Mouse (Mus musculus) CH12.LX (cell line): Measurements from ENCODE around the gene Oprd1. TPM values are rescaled to one million over a fixed set of nuclear protein-coding genes. Genes with fewer than 3 reads are reported as not detected.
A peak's percentile ranks its signal among the peaks of the same experiment; 100 is the strongest.

Experiments
- DNase-seq: peaks from one replicate; pipeline ENCODE4 v3.0.0-alpha.2; 2013; ENCODE audit errors: extremely low read depth
- H3K27ac ChIP-seq: 2 replicates; pipeline ENCODE4 v1.5.1; 2012; ENCODE audit warnings: low read depth, mild to moderate bottlenecking, control low read depth, moderate library complexity; ENCODE audit not compliant: insufficient read depth
- H3K27me3 ChIP-seq: replicated peaks from 2 replicates; pipeline ENCODE3; 2012; ENCODE audit warnings: inconsistent platforms
- H3K36me3 ChIP-seq, 2 experiments: replicated peaks in 1 of 2; 2 replicates each; pipeline versions ENCODE3 to v1.6.1; 2012; ENCODE audit warnings: inconsistent platforms in 1 of 2, low read length in 1 of 2, mild to moderate bottlenecking in 1 of 2, mixed read lengths in 1 of 2, moderate library complexity in 1 of 2; ENCODE audit not compliant: control insufficient read depth in 1 of 2, insufficient read depth in 1 of 2
- H3K4me1 ChIP-seq, 2 experiments: 2 replicates each; pipeline ENCODE4 v1.6.1; 2012; ENCODE audit warnings: inconsistent platforms in 1 of 2, moderate library complexity in 1 of 2; ENCODE audit not compliant: insufficient read depth in 2 of 2, control insufficient read depth in 1 of 2
- H3K4me2 ChIP-seq: 2 replicates; pipeline ENCODE4 v1.6.1; 2012; ENCODE audit warnings: low read depth, mild to moderate bottlenecking, control low read depth; ENCODE audit not compliant: poor library complexity, insufficient read depth, severe bottlenecking
- H3K4me3 ChIP-seq, 3 experiments: fragments of 150-350 bp in 1 of 3; sonication (generic) in 1 of 3; replicated peaks in 1 of 3; 2 replicates each; pipeline versions ENCODE3 to v1.5.1; 2011 to 2012; ENCODE audit warnings: low read depth in 2 of 3, low read length in 2 of 3, mild to moderate bottlenecking in 2 of 3, moderate library complexity in 2 of 3, control low read depth in 1 of 3, improper control_type of control experiment in 1 of 3, inconsistent platforms in 1 of 3, mixed read lengths in 1 of 3; ENCODE audit not compliant: poor library complexity in 1 of 3
- H3K79me2 ChIP-seq: replicated peaks from 2 replicates; pipeline ENCODE4 v1.6.1; 2012; ENCODE audit warnings: mild to moderate bottlenecking, moderate library complexity; ENCODE audit not compliant: control insufficient read depth, poor library complexity, insufficient read depth, severe bottlenecking; ENCODE audit errors: extremely low read depth
- H3K9ac ChIP-seq: 2 replicates; pipeline ENCODE4 v1.6.1; 2012; ENCODE audit warnings: low read depth, mild to moderate bottlenecking, control low read depth, moderate library complexity; ENCODE audit not compliant: insufficient read depth
- H3K9me3 ChIP-seq: replicated peaks from 2 replicates; pipeline ENCODE3; 2012; ENCODE audit warnings: low read length, inconsistent platforms, mixed read lengths
- BHLHE40 ChIP-seq: IDR thresholded peaks from 2 replicates; pipeline ENCODE4 v1.6.1; 2011; ENCODE audit warnings: mild to moderate bottlenecking, low read depth, low read length, improper control_type of control experiment
- CHD1 ChIP-seq: IDR thresholded peaks from 2 replicates; pipeline ENCODE4 v1.6.1; 2012; ENCODE audit warnings: low read depth, low read length, improper control_type of control experiment, inconsistent platforms
- CHD2 ChIP-seq: IDR thresholded peaks from 2 replicates; pipeline ENCODE4 v1.6.1; 2011; ENCODE audit warnings: low read length, improper control_type of control experiment
- CTCF ChIP-seq, 2 experiments: IDR thresholded peaks in 1 of 2; conservative IDR thresholded peaks in 1 of 2; 2 replicates each; pipeline ENCODE4 v1.5.1; 2011 to 2012; ENCODE audit warnings: low read depth in 2 of 2, low read length in 2 of 2, improper control_type of control experiment in 1 of 2, inconsistent platforms in 1 of 2, mild to moderate bottlenecking in 1 of 2, moderate library complexity in 1 of 2
- E2F4 ChIP-seq: IDR thresholded peaks from 2 replicates; pipeline ENCODE4 v1.6.1; 2011; ENCODE audit warnings: low read depth, low read length, improper control_type of control experiment; ENCODE audit not compliant: insufficient replicate concordance
- ELF1 ChIP-seq: IDR thresholded peaks from 2 replicates; pipeline ENCODE4 v1.6.1; 2014; ENCODE audit warnings: low read depth, mild to moderate bottlenecking, inconsistent platforms, low read length, improper control_type of control experiment
- EP300 ChIP-seq: IDR thresholded peaks from 2 replicates; pipeline ENCODE4 v1.6.1; 2011; ENCODE audit warnings: low read length, improper control_type of control experiment
- ETS1 ChIP-seq: conservative IDR thresholded peaks from 2 replicates; pipeline ENCODE4 v1.6.1; 2012; ENCODE audit warnings: low read depth, mild to moderate bottlenecking, inconsistent platforms, low read length, improper control_type of control experiment, moderate library complexity
- GABPA ChIP-seq: IDR thresholded peaks from 2 replicates; pipeline ENCODE4 v1.6.1; 2012; ENCODE audit warnings: low read depth, low read length, improper control_type of control experiment, inconsistent platforms; ENCODE audit not compliant: insufficient replicate concordance
- HCFC1 ChIP-seq: IDR thresholded peaks from 2 replicates; pipeline ENCODE4 v1.6.1; 2012; ENCODE audit warnings: low read depth, mild to moderate bottlenecking, inconsistent platforms, low read length, improper control_type of control experiment
- IRF4 ChIP-seq: IDR thresholded peaks from 2 replicates; pipeline ENCODE4 v1.6.1; 2014; ENCODE audit warnings: low read depth, mild to moderate bottlenecking, inconsistent platforms, low read length, improper control_type of control experiment
- JUN ChIP-seq: IDR thresholded peaks from 2 replicates; pipeline ENCODE4 v1.6.1; 2011; ENCODE audit warnings: low read depth, mild to moderate bottlenecking, low read length, improper control_type of control experiment, moderate library complexity; ENCODE audit not compliant: insufficient read depth
- JUND ChIP-seq: conservative IDR thresholded peaks from 2 replicates; pipeline ENCODE4 v1.6.1; 2011; ENCODE audit warnings: low read depth, low read length, improper control_type of control experiment
- KAT2A ChIP-seq: IDR thresholded peaks from 2 replicates; pipeline ENCODE4 v1.6.1; 2012; ENCODE audit warnings: low read length, improper control_type of control experiment, inconsistent platforms; ENCODE audit not compliant: insufficient replicate concordance
- MAFK ChIP-seq: IDR thresholded peaks from 2 replicates; pipeline ENCODE4 v1.6.1; 2011; ENCODE audit warnings: low read length, improper control_type of control experiment; ENCODE audit not compliant: insufficient replicate concordance
- MAX ChIP-seq: IDR thresholded peaks from 2 replicates; pipeline ENCODE4 v1.6.1; 2011; ENCODE audit warnings: low read length, improper control_type of control experiment
- MAZ ChIP-seq: IDR thresholded peaks from 2 replicates; pipeline ENCODE4 v1.6.1; 2012; ENCODE audit warnings: low read depth, mild to moderate bottlenecking, inconsistent platforms, low read length, improper control_type of control experiment, moderate library complexity
- MEF2A ChIP-seq: IDR thresholded peaks from 2 replicates; pipeline ENCODE4 v1.6.1; 2014; ENCODE audit warnings: low read depth, mild to moderate bottlenecking, inconsistent platforms, low read length, improper control_type of control experiment, borderline replicate concordance
- MXI1 ChIP-seq: IDR thresholded peaks from 2 replicates; pipeline ENCODE4 v1.6.1; 2011; ENCODE audit warnings: mild to moderate bottlenecking, low read depth, low read length, improper control_type of control experiment
- MYC ChIP-seq: IDR thresholded peaks from 2 replicates; pipeline ENCODE4 v1.6.1; 2011; ENCODE audit warnings: low read depth, mild to moderate bottlenecking, improper control_type of control experiment, low read length
- NELFE ChIP-seq: IDR thresholded peaks from 2 replicates; pipeline ENCODE4 v1.6.1; 2011; ENCODE audit warnings: low read depth, low read length, improper control_type of control experiment
- NRF1 ChIP-seq: IDR thresholded peaks from 2 replicates; pipeline ENCODE4 v1.6.1; 2014; ENCODE audit warnings: low read depth, mild to moderate bottlenecking, inconsistent platforms, low read length, improper control_type of control experiment, moderate library complexity
- PAX5 ChIP-seq: IDR thresholded peaks from 2 replicates; pipeline ENCODE4 v1.6.1; 2012; ENCODE audit warnings: low read length, inconsistent platforms, mixed read lengths
- POLR2A ChIP-seq: IDR thresholded peaks from 2 replicates; pipeline ENCODE4 v1.6.1; 2011; ENCODE audit warnings: low read depth, mild to moderate bottlenecking, improper control_type of control experiment, low read length
- POLR2AphosphoS2 ChIP-seq: IDR thresholded peaks from 2 replicates; pipeline ENCODE4 v1.6.1; 2011; ENCODE audit warnings: low read depth, low read length, improper control_type of control experiment
- RAD21 ChIP-seq: IDR thresholded peaks from 2 replicates; pipeline ENCODE4 v1.6.1; 2011; ENCODE audit warnings: low read depth, mild to moderate bottlenecking, low read length, improper control_type of control experiment, moderate library complexity
- RCOR1 ChIP-seq: conservative IDR thresholded peaks from 2 replicates; pipeline ENCODE4 v1.6.1; 2012; ENCODE audit warnings: low read depth, mild to moderate bottlenecking, inconsistent platforms, low read length, improper control_type of control experiment
- SIN3A ChIP-seq: IDR thresholded peaks from 2 replicates; pipeline ENCODE4 v1.6.1; 2012; ENCODE audit warnings: low read length, improper control_type of control experiment, inconsistent platforms
- SMC3 ChIP-seq: IDR thresholded peaks from 2 replicates; pipeline ENCODE4 v1.6.1; 2011; ENCODE audit warnings: low read depth, low read length, improper control_type of control experiment
- TBP ChIP-seq: conservative IDR thresholded peaks from 2 replicates; pipeline ENCODE4 v1.6.1; 2011; ENCODE audit warnings: low read depth, low read length, improper control_type of control experiment
- TCF12 ChIP-seq: IDR thresholded peaks from 2 replicates; pipeline ENCODE4 v1.6.1; 2014; ENCODE audit warnings: low read depth, mild to moderate bottlenecking, inconsistent platforms, low read length, improper control_type of control experiment
- UBTF ChIP-seq: IDR thresholded peaks from 2 replicates; pipeline ENCODE4 v1.6.1; 2012; ENCODE audit warnings: low read depth, mild to moderate bottlenecking, inconsistent platforms, low read length, improper control_type of control experiment, moderate library complexity
- USF1 ChIP-seq: IDR thresholded peaks from 2 replicates; pipeline ENCODE4 v1.6.1; 2014; ENCODE audit warnings: low read depth, mild to moderate bottlenecking, inconsistent platforms, low read length, improper control_type of control experiment
- USF2 ChIP-seq: conservative IDR thresholded peaks from 2 replicates; pipeline ENCODE4 v1.6.1; 2011; ENCODE audit warnings: low read depth, low read length, improper control_type of control experiment
- ZC3H11A ChIP-seq: IDR thresholded peaks from 2 replicates; pipeline ENCODE4 v1.6.1; 2012; ENCODE audit warnings: low read depth, mild to moderate bottlenecking, inconsistent platforms, low read length, improper control_type of control experiment
- ZKSCAN1 ChIP-seq: IDR thresholded peaks from 2 replicates; pipeline ENCODE4 v1.6.1; 2012; ENCODE audit warnings: low read depth, inconsistent platforms, low read length, improper control_type of control experiment, borderline replicate concordance
- ZMIZ1 ChIP-seq: IDR thresholded peaks from 2 replicates; pipeline ENCODE4 v1.6.1; 2012; ENCODE audit warnings: low read depth, mild to moderate bottlenecking, inconsistent platforms, low read length, improper control_type of control experiment
- ZNF384 ChIP-seq: IDR thresholded peaks from 2 replicates; pipeline ENCODE4 v1.6.1; 2012; ENCODE audit warnings: low read depth, low read length, improper control_type of control experiment, inconsistent platforms
- dilution Hi-C: fragments of 300-500 bp; cut with MboI; formaldehyde crosslinking; loops from 2 replicates; pipeline ENCODE4 v1.14.3; 2020; ENCODE audit warnings: low sequenced_read_pairs; ENCODE audit not compliant: extremely low pct_unique_long_range_greater_than_20kb, extremely low pct_ligation_motif_present
- in situ Hi-C: fragments of 300-500 bp; cut with MboI; formaldehyde crosslinking; loops from 3 replicates; pipeline ENCODE4 v1.14.3; 2019; ENCODE audit warnings: low sequenced_read_pairs, low pct_ligation_motif_present, low pct_unique_long_range_greater_than_20kb, mixed read lengths
- polyA plus RNA-seq: library from polyadenylated mRNA; unstranded; fragments of >175 nt; gene quantifications from 2 replicates; pipeline ENCODE4 v1.2.1, GENCODE M21; 2012; ENCODE audit warnings: low read depth; ENCODE audit not compliant: insufficient read length
- total RNA-seq, 2 experiments: library from RNA; depleted of rRNA; stranded (reverse); fragments of 300-350 nt in 1 of 2; fragments of >200 nt in 1 of 2; gene quantifications; 2 replicates each; pipeline ENCODE4 v1.2.3; 2012 to 2014

The Oprd1 gene
- total and polyA plus RNA-seq, 3 experiments, result not detected

DNA sequence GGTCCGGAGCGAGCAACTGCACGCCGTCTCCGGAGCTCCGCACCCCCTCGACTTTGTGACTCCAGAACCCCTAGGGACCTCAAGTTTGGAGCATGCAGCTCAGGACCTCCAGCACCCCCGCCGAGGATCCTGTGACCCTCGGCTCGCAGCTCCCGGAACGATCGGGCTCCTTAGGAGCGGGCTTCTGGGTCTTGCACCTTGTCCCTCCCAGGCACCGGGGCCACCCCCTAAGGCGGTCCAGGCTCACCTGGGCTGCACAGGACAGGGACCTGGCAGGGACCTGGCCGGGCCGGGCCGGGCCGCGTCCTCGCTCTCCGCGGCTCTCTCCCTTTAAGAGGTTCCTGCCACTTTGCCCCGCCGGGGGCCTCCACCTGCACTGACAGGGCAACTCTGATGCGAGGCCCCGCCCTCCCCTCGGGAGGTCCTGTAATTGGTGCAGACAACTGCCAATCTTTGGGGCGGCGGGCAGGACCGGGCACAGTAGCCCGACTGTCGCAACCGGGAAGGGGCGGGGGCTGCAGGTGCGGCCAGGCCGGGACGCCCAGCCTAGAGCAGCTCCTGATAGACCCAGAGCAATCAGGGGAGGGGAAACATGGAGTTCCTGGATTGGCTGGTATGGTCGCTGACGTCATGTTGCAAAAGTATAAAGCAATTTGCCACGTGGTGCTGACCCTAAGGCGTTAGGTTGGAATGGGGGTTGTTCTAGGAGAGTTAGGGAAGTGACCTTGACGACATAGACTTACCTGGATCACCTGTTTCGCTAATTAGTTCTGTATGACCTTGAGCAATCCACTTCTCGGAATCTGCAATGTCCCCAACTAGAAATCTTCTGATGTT lies 69.1 kb downstream of the Oprd1 start, which contains the start of gene Epb41:
Epb41 (minus strand) TSS at position 389 of the 837 bp plus-strand sequence.
- in situ Hi-C loops, result loop anchor here (5.0 to 25.0 kb wide), 3 partner anchors 88 to 437 kb away; partner anchors contain the start of gene Sesn2
- no peaks in the 10 kb centered on the region for H3K9me3 ChIP-seq
- H3K36me3 ChIP-seq, result peaks cover 0 to 9% of the 10 kb centered on the region in 2 experiments
- peaks cover 4 to 33% of the 10 kb centered on the region in 2 experiments for H3K4me1 ChIP-seq
- peak; percentile 97 for DNase-seq
- peak within 1 kb of the TSS; percentile 75 for H3K4me2 ChIP-seq
- dilution Hi-C loops, result no loop called here
- no peaks in the 10 kb centered on the region for H3K79me2 ChIP-seq
- no peaks in the 10 kb centered on the region for H3K27me3 ChIP-seq
- H3K4me3 ChIP-seq, result peak within 1 kb of the TSS; percentile 76 to 82 (median 77)
- peak within 1 kb of the TSS; percentile 42 for H3K9ac ChIP-seq
- H3K27ac ChIP-seq, result no peak within 1 kb of the TSS
- TF ChIP-seq BHLHE40, result no peak
- no peak; the same call in 1 of the 2 replicates for TF ChIP-seq JUND
- TF ChIP-seq MXI1, result peak; percentile 93
- TF ChIP-seq POLR2AphosphoS2, result no peak
- TF ChIP-seq NELFE, result no peak; the same call in 1 of the 2 replicates
- TF ChIP-seq ETS1, result no peak
- TF ChIP-seq CTCF (conservative IDR thresholded peaks at IDR 0.05 in 1 of 2, IDR thresholded peaks at IDR 0.05 in 1 of 2; ENCODE audit: low read depth in 2 of 2, low read length in 2 of 2), result no peak
- TF ChIP-seq RAD21, result no peak
- no peak for TF ChIP-seq UBTF
- no peak for TF ChIP-seq GABPA
- peak; percentile 69 for TF ChIP-seq POLR2A
- TF ChIP-seq HCFC1, result peak; percentile 67
- TF ChIP-seq KAT2A, result 0 out of 2 replicates have a peak, but pooled peaks have one; percentile 30
- TF ChIP-seq NRF1, result no peak
- TF ChIP-seq CHD2, result peak; percentile 56; the same call in 1 of the 2 replicates
- peak; percentile 93 for TF ChIP-seq TBP
- TF ChIP-seq MYC, result peak; percentile 90
- TF ChIP-seq RCOR1, result no peak
- no peak for TF ChIP-seq ZNF384
- peak; percentile 73 for TF ChIP-seq USF1
- TF ChIP-seq ZKSCAN1, result no peak
- TF ChIP-seq USF2, result peak; percentile 47; the same call in 1 of the 2 replicates
- no peak for TF ChIP-seq ZC3H11A
- TF ChIP-seq E2F4, result no peak
- 0 out of 2 replicates have a peak, but pooled peaks have one; percentile 32 for TF ChIP-seq MEF2A
- TF ChIP-seq IRF4, result peak; percentile 63
- no peak for TF ChIP-seq EP300
- 0 out of 2 replicates have a peak, but pooled peaks have one; percentile 49 for TF ChIP-seq MAZ
- peak; percentile 30; the same call in 1 of the 2 replicates for TF ChIP-seq JUN
- no peak for TF ChIP-seq MAFK
- no peak for TF ChIP-seq CHD1
- TF ChIP-seq ZMIZ1, result peak; percentile 70
- TF ChIP-seq TCF12, result peak; percentile 69; the same call in 1 of the 2 replicates
- peak; percentile 82 for TF ChIP-seq SIN3A
- peak; percentile 81 for TF ChIP-seq ELF1
- peak; percentile 98 for TF ChIP-seq MAX
- TF ChIP-seq SMC3, result no peak
- TF ChIP-seq PAX5, result no peak
